Mouse (Mus musculus) NIH3T3 (cell line): ENCODE data around the gene Lrg1.

Experiments
- DNase-seq: peaks from one replicate; pipeline ENCODE4 v3.0.0-alpha.2; 2012; ENCODE audit warnings: low read depth

Lrg1 gene

DNA sequence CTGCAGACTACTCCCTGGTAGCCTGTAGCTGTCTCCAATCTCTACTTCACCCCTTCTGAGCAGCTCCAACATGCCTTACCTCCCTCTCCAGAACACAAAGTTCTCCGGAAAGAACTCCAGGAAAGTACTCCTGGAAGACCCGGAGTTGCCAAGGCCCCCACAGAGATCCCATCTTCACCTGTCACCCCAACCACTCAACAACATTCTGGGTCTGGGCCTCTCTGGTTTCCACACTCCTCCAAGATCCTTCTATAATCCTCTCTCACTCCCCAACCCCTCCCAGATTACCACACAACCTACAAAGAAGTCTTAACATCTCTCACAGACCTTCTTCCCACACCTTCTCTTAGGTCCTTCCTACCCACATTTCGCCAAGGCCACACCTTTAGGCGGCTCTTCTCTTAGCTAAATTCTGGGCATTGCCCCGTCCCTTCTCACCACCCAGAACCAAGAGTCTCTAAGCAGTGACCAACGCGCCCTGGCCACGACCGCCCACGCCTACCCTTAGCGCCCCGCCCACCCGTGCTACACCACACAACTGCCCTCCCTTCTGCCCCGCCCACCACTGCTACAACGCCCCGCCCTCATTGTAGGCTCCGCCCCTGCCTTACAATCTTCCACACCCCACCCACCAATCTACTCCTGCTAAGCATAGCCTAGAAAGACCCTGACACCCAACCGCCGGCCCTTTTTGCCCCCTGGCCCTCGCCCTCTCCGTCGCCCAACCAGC lies 47.5 kb downstream of the Lrg1 start:
- DNase-seq: peak; percentile 98

- no peak for DNase-seq
Observed at GRCm38 (mm10) chr17:56072243-56072642, 49.6 kb downstream of the Lrg1 start.

- no peak for DNase-seq
Observed at GRCm38 (mm10) chr17:56071126-56071525, 50.7 kb downstream of the Lrg1 start.
